Mouse (Mus musculus) kidney, embryonic 14.5 days (tissue): ENCODE measurements around the gene Vps26c. TPM values are rescaled to one million over a fixed set of nuclear protein-coding genes. Genes with fewer than 3 reads are reported as not detected.

ENCODE experiments used
- ATAC-seq: fragments of 200-750 bp; cut with Nextera tagmentation; 2 replicates; pipeline ENCODE4 v1.8.0; 2017; ENCODE audit warnings: moderate number of reproducible peaks, mild to moderate bottlenecking, moderate TSS enrichment, moderate library complexity; ENCODE audit not compliant: low FRiP score, low TSS enrichment
- H3K27ac ChIP-seq: fragments of 300-500 bp; sonication (generic); 2 replicates; pipeline ENCODE4 v1.5.1; 2014; ENCODE audit warnings: low read depth, mild to moderate bottlenecking, low read length, moderate library complexity, mixed read lengths
- H3K27me3 ChIP-seq: fragments of 300-500 bp; sonication (generic); 2 replicates; pipeline ENCODE4 v1.6.1; 2014; ENCODE audit warnings: mild to moderate bottlenecking, low read length; ENCODE audit not compliant: control insufficient read depth, insufficient read depth
- H3K36me3 ChIP-seq: fragments of 300-500 bp; sonication (generic); 2 replicates; pipeline ENCODE4 v1.6.1; 2014; ENCODE audit warnings: low read length, mixed read lengths; ENCODE audit not compliant: control insufficient read depth, insufficient read depth
- H3K4me1 ChIP-seq: fragments of 300-500 bp; sonication (generic); 2 replicates; pipeline ENCODE4 v1.6.1; 2014; ENCODE audit warnings: low read length, mixed read lengths; ENCODE audit not compliant: control insufficient read depth, insufficient read depth
- H3K4me2 ChIP-seq: fragments of 300-500 bp; sonication (generic); replicated peaks from 2 replicates; pipeline ENCODE4 v1.6.1; 2014; ENCODE audit warnings: low read depth, mild to moderate bottlenecking, low read length
- H3K4me3 ChIP-seq: fragments of 300-500 bp; sonication (generic); 2 replicates; pipeline ENCODE4 v1.5.1; 2014; ENCODE audit warnings: mild to moderate bottlenecking, low read length
- H3K9ac ChIP-seq: fragments of 300-500 bp; sonication (generic); 2 replicates; pipeline ENCODE4 v1.6.1; 2014; ENCODE audit warnings: low read depth, mild to moderate bottlenecking, low read length, moderate library complexity
- H3K9me3 ChIP-seq: fragments of 300-500 bp; sonication (generic); 2 replicates; pipeline ENCODE4 v1.6.1; 2016; ENCODE audit warnings: low read length; ENCODE audit not compliant: control insufficient read depth
- WGBS: fragments of 180-500 bp; shearing (Covaris S2); extraction: QIAGEN DNeasy Blood & Tissue Kit; methylation state at CpG from one replicate; pipeline ENCODE4 v1.1.7; 2014; 5-methylcytosine and 5-hydroxymethylcytosine counted together
- polyA plus RNA-seq: library from polyadenylated mRNA; unstranded; fragments of >200 nt; fragmentation: Nextera tagmentation; extraction: Ambion mirVana; gene quantifications from 2 replicates; pipeline ENCODE4 v1.2.1, GENCODE M21; 2014

Vps26c gene
- polyA plus RNA-seq, 1 experiment from 2014 or later = 59.2 TPM

GRCm38 (mm10) chr16:94464067-94464466, 62.6 kb downstream of the Vps26c start:
- Histone ChIP-seq H3K9me3 (no peaks in the 10 kb centered on the region), H3K9ac (no peak overlapping the region), H3K4me2 (no peak overlapping the region), H3K4me3 (no peak overlapping the region), H3K27ac (no peak overlapping the region), H3K4me1 (0 out of 2 replicates have a peak, but pooled peaks cover 2% of the 10 kb centered on the region), H3K27me3 (no peaks in the 10 kb centered on the region), H3K36me3 (peaks cover 94% of the 10 kb centered on the region)
- no peak for ATAC-seq
- 91% methylated on average over 3 of the region's 3 CpGs for WGBS

GRCm38 (mm10) chr16:94454146-94454545, 72.5 kb downstream of the Vps26c start:
- no peak for ATAC-seq
- H3K36me3 ChIP-seq = peaks cover 95% of the 10 kb centered on the region

GRCm38 (mm10) chr16:94452768-94453167, 73.9 kb downstream of the Vps26c start:
- Histone ChIP-seq H3K36me3 (peaks cover 95% of the 10 kb centered on the region), H3K27me3 (no peaks in the 10 kb centered on the region), H3K9ac (no peak overlapping the region), H3K4me2 (no peak overlapping the region), H3K4me3 (no peak overlapping the region), H3K4me1 (0 out of 2 replicates have a peak, but pooled peaks cover 7% of the 10 kb centered on the region), H3K27ac (no peak overlapping the region; the same call in 1 of the 2 replicates), H3K9me3 (no peaks in the 10 kb centered on the region)
- WGBS = 50% methylated on average over 4 of the region's 4 CpGs
- no peak for ATAC-seq

More at GRCm38 (mm10) chr16:94454146-94454545, 72.5 kb downstream of the Vps26c start:
- Histone ChIP-seq H3K27ac (no peak overlapping the region), H3K4me1 (0 out of 2 replicates have a peak, but pooled peaks cover 7% of the 10 kb centered on the region), H3K9me3 (no peaks in the 10 kb centered on the region), H3K27me3 (no peaks in the 10 kb centered on the region), H3K9ac (no peak overlapping the region), H3K4me3 (no peak overlapping the region), H3K4me2 (no peak overlapping the region)
- WGBS = 61% methylated on average over 4 of the region's 4 CpGs

- WGBS = 73% methylated on average over 11 of the region's 11 CpGs
- Histone ChIP-seq H3K4me2 (no peak overlapping the region), H3K9me3 (no peaks in the 10 kb centered on the region), H3K4me3 (no peak overlapping the region), H3K4me1 (0 out of 2 replicates have a peak, but pooled peaks cover 7% of the 10 kb centered on the region), H3K9ac (no peak overlapping the region), H3K36me3 (peaks cover 93% of the 10 kb centered on the region), H3K27ac (no peak overlapping the region), H3K27me3 (no peaks in the 10 kb centered on the region)
- ATAC-seq = no peak
Measured at GRCm38 (mm10) chr16:94451545-94452488, 74.8 kb downstream of the Vps26c start.

- Histone ChIP-seq H3K9ac (no peak overlapping the region), H3K4me2 (no peak overlapping the region), H3K27ac (no peak overlapping the region), H3K36me3 (peaks cover 85% of the 10 kb centered on the region), H3K4me1 (0 out of 2 replicates have a peak, but pooled peaks cover 7% of the 10 kb centered on the region), H3K4me3 (no peak overlapping the region), H3K27me3 (no peaks in the 10 kb centered on the region), H3K9me3 (no peaks in the 10 kb centered on the region)
- ATAC-seq = no peak
- WGBS = 97% methylated on average over 7 of the region's 7 CpGs
Measured at GRCm38 (mm10) chr16:94449632-94450031, 77.0 kb downstream of the Vps26c start.

- H3K36me3 ChIP-seq = peaks cover 83% of the 10 kb centered on the region
- 84% methylated on average over 8 of the region's 8 CpGs for WGBS
- H3K4me1 ChIP-seq = 0 out of 2 replicates have a peak, but pooled peaks cover 7% of the 10 kb centered on the region
- ATAC-seq = no peak
- H3K9ac ChIP-seq = no peak overlapping the region
- no peaks in the 10 kb centered on the region for H3K9me3 ChIP-seq
- H3K4me2 ChIP-seq = no peak overlapping the region
- H3K27me3 ChIP-seq = no peaks in the 10 kb centered on the region
- H3K27ac ChIP-seq = no peak overlapping the region
- H3K4me3 ChIP-seq = no peak overlapping the region
Measured at GRCm38 (mm10) chr16:94449151-94449550, 77.5 kb downstream of the Vps26c start.

Other genes with a start within 250 kb of the Vps26c start
- 9.0 and 12.5 TPM in 2 replicates for gene Hlcs, start 213.3 kb downstream of the Vps26c start, polyA plus RNA-seq
- gene Ripply3, start 198.4 kb downstream of the Vps26c start, polyA plus RNA-seq = 14.6 and 15.3 TPM in 2 replicates
- 212 and 269 TPM in 2 replicates for gene Ttc3, start 156.2 kb downstream of the Vps26c start, polyA plus RNA-seq
- gene Pigp, start 155.0 kb downstream of the Vps26c start, polyA plus RNA-seq = 85.6 and 162 TPM in 2 replicates
- gene Dyrk1a, start 43.2 kb upstream of the Vps26c start, polyA plus RNA-seq = 13.3 and 18.2 TPM in 2 replicates